Mouse (Mus musculus): ENCODE measurements around the gene Scn4b.

Gene Scn4b

GRCm38 (mm10) chr9:45189661-45190174 is 51.5 kb downstream of the Scn4b start:
- DNase-seq (ENCODE audit: low read depth, low spot score) = no peak

DNA sequence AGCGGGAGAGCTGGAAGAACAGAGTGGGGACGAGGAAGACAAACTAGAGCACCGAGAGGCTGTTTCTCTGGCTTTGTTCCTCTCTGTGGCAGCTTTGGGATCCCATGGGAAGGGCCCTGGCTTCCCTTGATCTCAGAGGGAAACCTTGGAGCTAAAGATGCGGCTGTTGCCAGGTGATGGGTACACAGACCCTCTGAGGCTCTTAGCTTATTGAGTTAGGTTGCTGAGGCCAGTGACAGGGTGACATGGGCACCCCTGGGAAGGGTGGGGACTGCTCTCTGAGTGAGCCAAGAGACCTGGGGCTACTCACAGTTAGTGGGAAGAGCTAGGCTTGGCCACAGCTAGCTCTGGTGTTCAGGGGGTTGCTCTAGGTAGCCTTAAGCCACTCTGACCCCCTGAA is 57.3 kb downstream of the Scn4b start:
- DNase-seq (ENCODE audit: low read depth, low spot score) = no peak

DNA sequence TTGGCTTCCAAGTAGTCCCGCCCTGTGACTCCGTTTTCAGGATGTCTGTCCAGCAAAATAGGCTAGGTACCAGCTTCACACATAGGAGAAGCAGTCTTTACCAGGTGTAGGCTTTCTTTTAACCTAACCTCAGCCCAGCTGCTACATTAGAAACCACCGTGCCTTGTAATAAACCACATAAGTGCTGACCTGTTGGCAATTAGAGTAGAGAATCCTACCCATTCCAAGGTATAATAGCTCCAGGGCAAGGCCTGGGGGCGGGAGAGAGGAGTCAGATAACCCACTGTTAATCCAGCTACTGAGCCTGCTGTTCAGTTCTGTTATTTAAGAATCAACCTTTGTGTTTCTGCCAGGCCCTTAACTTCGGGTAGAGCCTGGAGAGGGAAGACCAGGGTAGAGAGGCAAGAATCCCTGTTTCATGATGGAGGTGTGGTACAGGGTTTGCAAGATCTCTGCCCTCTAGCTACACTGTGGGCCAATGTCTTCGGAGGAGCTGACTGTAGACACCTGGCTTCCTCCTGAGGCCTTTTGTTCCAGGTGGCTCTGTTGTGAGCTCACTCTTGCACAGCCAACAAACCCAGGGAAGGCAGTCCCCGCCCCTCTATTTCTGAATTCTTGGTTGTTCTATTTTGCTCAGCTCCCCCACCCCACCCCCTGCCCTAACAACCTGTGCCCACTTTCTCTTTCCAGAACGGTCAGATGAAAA is 58.1 kb downstream of the Scn4b start:
- no peak for DNase-seq (ENCODE audit: low read depth, low spot score)

- no peak for DNase-seq (ENCODE audit: low read depth, low spot score)
These were observed 59.4 kb downstream of the Scn4b start for GRCm38 (mm10) chr9:45197549-45197948.

GRCm38 (mm10) chr9:45201319-45201947 is 63.2 kb downstream of the Scn4b start:
- no peak for DNase-seq (ENCODE audit: low read depth, low spot score)

- DNase-seq (ENCODE audit: low read depth, low spot score) = peak; percentile 27
These were observed 64.0 kb downstream of the Scn4b start for GRCm38 (mm10) chr9:45202021-45202798.
